Mouse (Mus musculus) erythroblast, embryonic 14.5 days (primary cell): ENCODE results near the gene Cnpy1. TPM values are rescaled to one million over a fixed set of nuclear protein-coding genes. Genes with fewer than 3 reads are reported as not detected.

ENCODE experiments used
- H3K27me3 ChIP-seq: 2 replicates; pipeline ENCODE4 v1.6.1; 2012; ENCODE audit warnings: inconsistent platforms; ENCODE audit not compliant: control insufficient read depth
- H3K36me3 ChIP-seq: 2 replicates; pipeline ENCODE4 v1.6.1; 2012; ENCODE audit warnings: mild to moderate bottlenecking, inconsistent platforms; ENCODE audit not compliant: control insufficient read depth
- H3K4me1 ChIP-seq: 2 replicates; pipeline ENCODE4 v1.6.1; 2012; ENCODE audit warnings: inconsistent platforms; ENCODE audit not compliant: control insufficient read depth
- H3K4me3 ChIP-seq: replicated peaks from 2 replicates; pipeline ENCODE3; 2012; ENCODE audit warnings: moderate library complexity, mild to moderate bottlenecking, inconsistent platforms
- H3K9me3 ChIP-seq: 2 replicates; pipeline ENCODE4 v1.6.1; 2012; ENCODE audit warnings: low read length, inconsistent platforms, mixed read lengths; ENCODE audit not compliant: control insufficient read depth
- GATA1 ChIP-seq: IDR thresholded peaks from 2 replicates; pipeline ENCODE4 v1.6.1; 2012; ENCODE audit warnings: low read length, inconsistent platforms, mixed read lengths
- TAL1 ChIP-seq: IDR thresholded peaks from 3 replicates; pipeline ENCODE4 v1.6.1; 2012; ENCODE audit warnings: low read length, inconsistent platforms, mixed read lengths
- polyA plus RNA-seq: library from polyadenylated mRNA; stranded (reverse); fragments of >175 nt; gene quantifications from 2 replicates; pipeline ENCODE4 v1.2.3, GENCODE M21; 2012

Gene Cnpy1
- polyA plus RNA-seq, 1 experiment, result not detected

DNA sequence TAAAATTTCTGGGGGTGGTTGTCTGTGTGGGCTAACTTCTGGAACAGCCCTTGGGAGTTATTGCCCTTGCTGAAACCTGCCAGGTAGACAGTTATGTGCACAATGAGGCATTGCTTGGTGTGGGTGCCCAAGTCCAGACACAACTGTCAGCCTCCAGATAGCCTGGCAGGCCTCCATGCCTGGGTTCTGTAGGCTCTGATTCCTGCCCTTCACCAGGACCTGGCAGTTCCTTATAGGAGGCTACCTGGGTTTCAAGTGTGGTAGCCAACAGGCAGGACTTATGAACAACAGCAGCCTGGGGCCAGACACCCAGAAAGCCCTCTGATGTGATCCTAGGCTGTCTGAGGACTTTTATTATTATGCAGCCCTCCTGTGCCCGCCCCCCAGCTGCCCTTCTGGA is 81.7 kb downstream of the Cnpy1 start:
- H3K4me3 ChIP-seq, result no peak overlapping the region
- peaks cover 100% of the 10 kb centered on the region for H3K27me3 ChIP-seq
- no peaks in the 10 kb centered on the region for H3K4me1 ChIP-seq
- H3K36me3 ChIP-seq, result no peaks in the 10 kb centered on the region
- peaks cover 2% of the 10 kb centered on the region; the same call in 1 of the 2 replicates for H3K9me3 ChIP-seq
- TF ChIP-seq GATA1, result no peak
- no peak for TF ChIP-seq TAL1

- no peak for TF ChIP-seq GATA1
- no peak for TF ChIP-seq TAL1
- H3K4me3 ChIP-seq, result no peak overlapping the region
- H3K9me3 ChIP-seq, result peaks cover 2% of the 10 kb centered on the region; the same call in 1 of the 2 replicates
- no peaks in the 10 kb centered on the region for H3K4me1 ChIP-seq
- peaks cover 100% of the 10 kb centered on the region for H3K27me3 ChIP-seq
- H3K36me3 ChIP-seq, result no peaks in the 10 kb centered on the region
Measured at GRCm38 (mm10) chr5:28161938-28162402, 83.6 kb downstream of the Cnpy1 start.

- Histone ChIP-seq H3K27me3 (peaks cover 100% of the 10 kb centered on the region), H3K9me3 (peaks cover 2% of the 10 kb centered on the region; the same call in 1 of the 2 replicates), H3K4me3 (no peak overlapping the region), H3K4me1 (no peaks in the 10 kb centered on the region), H3K36me3 (no peaks in the 10 kb centered on the region)
- TF ChIP-seq GATA1, result no peak
- no peak for TF ChIP-seq TAL1
Measured at GRCm38 (mm10) chr5:28161383-28161937, 84.1 kb downstream of the Cnpy1 start.

DNA sequence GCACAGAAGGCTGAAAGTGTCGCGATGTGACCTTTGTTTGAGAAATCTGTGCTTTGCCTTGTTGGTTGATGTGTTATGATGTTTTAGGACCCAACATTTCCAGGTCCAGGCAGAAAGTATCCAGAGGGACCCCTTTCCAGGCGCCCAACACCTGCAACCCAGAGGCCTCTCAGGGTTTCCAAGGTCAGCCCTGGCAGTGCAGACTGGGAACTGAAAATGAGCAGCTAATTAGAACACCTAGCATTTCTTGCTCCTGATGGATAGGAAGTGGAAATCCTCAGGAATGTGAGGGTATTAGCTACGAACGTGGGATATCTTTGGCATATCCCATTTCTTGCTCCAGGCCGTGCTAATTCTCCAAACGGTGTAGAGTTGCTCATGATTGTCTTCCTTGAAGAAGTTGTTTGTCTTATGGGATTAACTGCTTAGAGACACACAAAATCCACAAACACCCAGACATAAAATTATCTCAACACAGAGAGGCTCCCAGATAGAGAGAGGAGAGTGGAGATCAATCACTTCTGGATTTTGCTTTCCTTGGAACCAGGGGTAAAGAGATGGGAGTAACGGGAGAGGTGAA is 85.6 kb downstream of the Cnpy1 start:
- H3K27me3 ChIP-seq, result peaks cover 92% of the 10 kb centered on the region
- no peaks in the 10 kb centered on the region for H3K9me3 ChIP-seq

DNA sequence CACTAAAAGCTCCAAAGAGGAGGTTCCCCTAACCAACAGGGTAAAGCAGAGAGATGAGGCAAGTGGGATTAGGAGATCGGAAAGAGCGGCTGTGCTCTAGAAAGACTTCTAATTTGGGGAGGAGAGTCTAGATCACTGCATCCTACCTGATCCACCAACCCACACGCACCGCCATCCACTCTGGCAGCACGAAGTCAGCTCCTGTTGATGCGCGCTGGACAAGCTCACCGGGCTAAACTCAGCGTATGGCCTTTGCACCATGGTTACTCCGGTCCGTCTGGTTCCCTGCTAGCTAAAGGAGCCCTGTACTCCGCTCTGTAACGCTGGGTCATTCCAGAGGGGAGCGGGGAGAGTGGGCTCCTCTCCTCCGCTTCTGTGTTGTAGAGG is 86.5 kb downstream of the Cnpy1 start:
- H3K36me3 ChIP-seq, result no peaks in the 10 kb centered on the region
- H3K27me3 ChIP-seq, result peaks cover 82% of the 10 kb centered on the region
- no peaks in the 10 kb centered on the region for H3K9me3 ChIP-seq
- H3K4me3 ChIP-seq, result no peak overlapping the region
- TF ChIP-seq GATA1, result no peak
- TF ChIP-seq TAL1, result no peak
- no peaks in the 10 kb centered on the region for H3K4me1 ChIP-seq

More for the DNA sequence above, 85.6 kb downstream of the Cnpy1 start:
- TF ChIP-seq TAL1 (no peak), GATA1 (no peak)
- H3K36me3 ChIP-seq, result no peaks in the 10 kb centered on the region
- H3K4me3 ChIP-seq, result no peak overlapping the region
- no peaks in the 10 kb centered on the region for H3K4me1 ChIP-seq

DNA sequence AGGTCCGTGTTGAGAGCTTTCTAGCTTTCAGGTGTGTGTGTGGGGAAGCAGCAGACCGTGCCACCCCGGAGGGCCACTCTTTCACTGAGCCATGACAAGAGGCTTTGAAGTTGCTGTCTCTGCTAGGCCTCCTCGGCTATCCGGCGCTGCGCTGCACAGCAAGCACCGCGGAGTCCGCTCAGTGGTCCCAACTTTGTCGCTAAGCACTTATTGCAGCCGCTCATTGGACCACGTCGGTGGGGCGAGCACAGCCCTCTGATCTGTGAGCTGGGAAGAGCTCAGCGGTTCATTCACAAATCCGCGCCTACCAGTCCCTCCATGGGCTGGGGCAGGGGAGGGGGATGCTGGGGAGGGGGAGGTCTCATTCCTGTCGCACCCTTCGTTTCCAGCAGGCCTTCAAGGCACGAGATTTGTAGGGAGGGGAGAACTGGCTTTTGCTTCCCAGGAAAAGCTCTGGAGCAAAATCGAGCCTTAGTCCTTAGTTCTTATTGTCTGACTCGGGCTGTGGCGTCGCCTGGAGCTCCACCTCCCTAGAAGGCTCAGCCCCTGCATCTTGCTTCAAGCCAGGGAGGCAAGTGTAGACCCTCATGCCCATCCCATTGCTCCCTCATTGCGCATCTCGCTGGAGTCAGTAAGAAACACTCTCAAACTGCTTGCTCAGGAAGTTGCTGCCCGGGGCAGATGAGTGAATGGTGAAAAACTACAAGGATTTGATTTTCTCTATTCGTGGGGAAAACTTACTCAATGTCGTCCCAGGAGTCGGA is 87.1 kb downstream of the Cnpy1 start:
- Histone ChIP-seq H3K27me3 (peaks cover 77% of the 10 kb centered on the region), H3K4me1 (no peaks in the 10 kb centered on the region)
- TF ChIP-seq GATA1, result no peak
- TF ChIP-seq TAL1, result no peak

DNA sequence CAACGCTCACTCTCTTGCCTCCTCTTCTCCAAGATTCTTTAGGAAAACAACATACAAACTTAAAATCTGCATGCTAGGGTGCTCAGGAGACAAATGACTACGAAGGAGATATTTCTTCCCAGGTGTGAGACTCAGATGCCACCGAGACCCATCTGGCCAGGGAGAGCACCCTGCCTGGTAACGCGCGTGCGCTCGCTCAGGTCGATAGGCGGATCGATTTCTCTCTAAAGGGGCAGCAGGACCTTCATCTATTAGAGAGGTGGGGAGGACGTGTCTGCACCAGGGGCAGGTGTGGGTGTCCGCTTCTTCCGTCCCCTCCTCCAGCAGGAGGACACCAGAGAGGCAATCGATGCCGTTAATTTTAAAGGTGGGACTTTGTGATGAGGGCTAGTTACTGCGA is 87.8 kb downstream of the Cnpy1 start:
- TF ChIP-seq GATA1 (no peak), TAL1 (no peak)
- H3K4me1 ChIP-seq, result no peaks in the 10 kb centered on the region
- H3K4me3 ChIP-seq, result no peak overlapping the region
- no peaks in the 10 kb centered on the region for H3K9me3 ChIP-seq
- no peaks in the 10 kb centered on the region for H3K36me3 ChIP-seq
- H3K27me3 ChIP-seq, result peaks cover 74% of the 10 kb centered on the region

More for the DNA sequence above, 87.1 kb downstream of the Cnpy1 start:
- Histone ChIP-seq H3K36me3 (no peaks in the 10 kb centered on the region), H3K4me3 (no peak overlapping the region), H3K9me3 (no peaks in the 10 kb centered on the region)

DNA sequence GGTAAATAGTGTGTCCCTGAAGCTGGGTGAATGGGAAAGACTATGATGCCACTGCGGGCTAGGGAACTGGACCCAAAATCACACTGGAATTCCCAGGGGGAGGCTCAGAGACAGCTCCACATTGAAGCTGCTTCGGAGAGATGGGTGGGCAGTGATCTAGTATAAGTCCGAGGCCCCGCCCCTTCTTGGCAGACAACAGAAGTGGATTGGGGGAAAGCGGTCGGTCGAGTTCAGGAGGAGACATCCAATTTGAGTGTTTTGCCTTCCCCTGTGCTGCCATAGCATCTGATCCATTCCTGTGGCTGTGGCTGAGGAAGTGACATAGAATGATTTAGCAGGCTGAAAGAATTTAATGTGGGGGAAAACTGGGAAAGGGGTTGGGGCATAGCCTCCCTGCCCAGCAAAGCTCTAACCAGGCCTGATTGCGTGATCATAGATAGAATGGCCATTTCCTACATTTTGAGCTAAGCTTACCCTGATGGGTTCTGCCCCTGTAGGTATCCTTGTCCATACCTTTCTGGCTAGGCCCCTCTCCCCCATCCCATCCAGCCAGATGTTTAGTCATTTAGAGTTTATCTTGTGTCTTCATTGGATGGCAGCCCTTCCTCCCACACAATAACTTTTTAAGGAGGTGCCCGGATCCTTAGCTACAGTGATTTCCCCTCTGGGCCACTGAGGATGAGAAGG is 88.4 kb downstream of the Cnpy1 start:
- peaks cover 71% of the 10 kb centered on the region for H3K27me3 ChIP-seq
- TF ChIP-seq GATA1, result no peak
- no peak for TF ChIP-seq TAL1

More for the DNA sequence above, 88.4 kb downstream of the Cnpy1 start:
- H3K4me1 ChIP-seq, result no peaks in the 10 kb centered on the region
- no peaks in the 10 kb centered on the region for H3K9me3 ChIP-seq
- no peak overlapping the region for H3K4me3 ChIP-seq
- no peaks in the 10 kb centered on the region for H3K36me3 ChIP-seq

Other genes with a start within 250 kb of the Cnpy1 start
- 1.1 and 1.8 TPM in 2 replicates for gene Insig1, start 174.4 kb downstream of the Cnpy1 start, polyA plus RNA-seq
- not detected in 2 replicates for gene En2, start 80.1 kb downstream of the Cnpy1 start, polyA plus RNA-seq
- 2.7 TPM in 2 replicates for gene Rbm33, start 71.3 kb upstream of the Cnpy1 start, polyA plus RNA-seq
- 0.01 TPM in 1 of 2 replicates, not detected in the other for gene Shh, start 221.4 kb upstream of the Cnpy1 start, polyA plus RNA-seq